Mouse (Mus musculus) limb, embryonic 14.5 days (tissue): Measurements from ENCODE around the gene Pcgf1. TPM values are rescaled to one million over a fixed set of nuclear protein-coding genes. Genes with fewer than 3 reads are reported as not detected.

ENCODE experiments used
- ATAC-seq: fragments of 200-750 bp; cut with Nextera tagmentation; 2 replicates; pipeline ENCODE4 v1.8.0; 2017; ENCODE audit warnings: low read depth, moderate number of reproducible peaks, moderate TSS enrichment; ENCODE audit not compliant: low FRiP score
- DNase-seq: peaks from one replicate; pipeline ENCODE4 v3.0.0-alpha.2; 2015; ENCODE audit warnings: low spot score
- H3K27ac ChIP-seq: fragments of 300-500 bp; sonication (generic); replicated peaks from 2 replicates; pipeline ENCODE4 v1.5.1; 2014; ENCODE audit warnings: low read depth, mild to moderate bottlenecking, low read length, moderate library complexity, mixed read lengths
- H3K27me3 ChIP-seq: fragments of 300-500 bp; sonication (generic); 2 replicates; pipeline ENCODE4 v1.6.1; 2014; ENCODE audit warnings: low read length, mixed read lengths; ENCODE audit not compliant: control insufficient read depth, insufficient read depth
- H3K36me3 ChIP-seq: fragments of 300-500 bp; sonication (generic); 2 replicates; pipeline ENCODE4 v1.6.1; 2014; ENCODE audit warnings: mild to moderate bottlenecking, low read length, moderate library complexity, mixed read lengths; ENCODE audit not compliant: control insufficient read depth, insufficient read depth
- H3K4me1 ChIP-seq: fragments of 300-500 bp; sonication (generic); 2 replicates; pipeline ENCODE4 v1.6.1; 2014; ENCODE audit warnings: antibody characterized with exemption, low read length, mixed read lengths; ENCODE audit not compliant: control insufficient read depth, insufficient read depth
- H3K4me2 ChIP-seq: fragments of 300-500 bp; sonication (generic); replicated peaks from 2 replicates; pipeline ENCODE4 v1.6.1; 2014; ENCODE audit warnings: low read depth, mild to moderate bottlenecking, low read length, moderate library complexity; ENCODE audit not compliant: severe bottlenecking
- H3K4me3 ChIP-seq: fragments of 300-500 bp; sonication (generic); replicated peaks from 2 replicates; pipeline ENCODE4 v1.5.1; 2014; ENCODE audit warnings: low read length
- H3K9ac ChIP-seq: fragments of 300-500 bp; sonication (generic); 2 replicates; pipeline ENCODE4 v1.6.1; 2014; ENCODE audit warnings: mild to moderate bottlenecking, low read depth, low read length, moderate library complexity; ENCODE audit not compliant: severe bottlenecking
- H3K9me3 ChIP-seq: fragments of 300-500 bp; sonication (generic); 2 replicates; pipeline ENCODE4 v1.6.1; 2016; ENCODE audit warnings: low read length; ENCODE audit not compliant: control insufficient read depth
- POLR2A ChIP-seq: fragments of 200-500 bp; IDR thresholded peaks from 2 replicates; pipeline ENCODE4 v1.8.0; 2012; ENCODE audit warnings: inconsistent platforms, mild to moderate bottlenecking, moderate library complexity, borderline replicate concordance; ENCODE audit not compliant: insufficient read depth, insufficient read length; ENCODE audit errors: extremely low read depth
- WGBS: fragments of 180-500 bp; shearing (Covaris S2); extraction: QIAGEN DNeasy Blood & Tissue Kit; methylation state at CpG from one replicate; pipeline ENCODE4 v1.1.7; 2014; 5-methylcytosine and 5-hydroxymethylcytosine counted together
- polyA plus RNA-seq, 2 experiments: library from polyadenylated mRNA; depleted of rRNA in 1 of 2; stranded (reverse) in 1 of 2; unstranded in 1 of 2; fragments of >200 nt; fragmentation: Nextera tagmentation in 1 of 2; extraction: Ambion mirVana in 1 of 2; gene quantifications; 2 replicates each; pipeline versions ENCODE4 v1.2.1 to v1.2.3; 2012 to 2014

Pcgf1 gene
- polyA plus RNA-seq, 2 experiments, result 28.2 to 49.8 TPM

GRCm38 (mm10) chr6:83103130-83103650 lies 25.5 kb downstream of the Pcgf1 start:
- Histone ChIP-seq H3K4me3 (peak overlapping the region; percentile 76; the same call in 1 of the 2 replicates), H3K4me2 (peak overlapping the region; percentile 98), H3K4me1 (peaks cover 16% of the 10 kb centered on the region), H3K9me3 (no peaks in the 10 kb centered on the region), H3K36me3 (peaks cover 6% of the 10 kb centered on the region; the same call in 1 of the 2 replicates), H3K27me3 (no peaks in the 10 kb centered on the region), H3K27ac (no peak overlapping the region), H3K9ac (peak overlapping the region; percentile 76)
- WGBS, result 52% methylated on average over 11 of the region's 11 CpGs
- DNase-seq (no peak), ATAC-seq (no peak)
- no peak for TF ChIP-seq POLR2A

- Histone ChIP-seq H3K4me3 (no peak overlapping the region), H3K9me3 (no peaks in the 10 kb centered on the region), H3K4me1 (peaks cover 19% of the 10 kb centered on the region), H3K27ac (no peak overlapping the region), H3K27me3 (no peaks in the 10 kb centered on the region), H3K4me2 (no peak overlapping the region), H3K36me3 (peaks cover 6% of the 10 kb centered on the region; the same call in 1 of the 2 replicates), H3K9ac (no peak overlapping the region)
- 77% methylated on average over 4 of the region's 4 CpGs for WGBS
- DNase-seq (no peak), ATAC-seq (no peak)
- no peak for TF ChIP-seq POLR2A
These were observed 26.5 kb downstream of the Pcgf1 start for GRCm38 (mm10) chr6:83104158-83104557.

DNA sequence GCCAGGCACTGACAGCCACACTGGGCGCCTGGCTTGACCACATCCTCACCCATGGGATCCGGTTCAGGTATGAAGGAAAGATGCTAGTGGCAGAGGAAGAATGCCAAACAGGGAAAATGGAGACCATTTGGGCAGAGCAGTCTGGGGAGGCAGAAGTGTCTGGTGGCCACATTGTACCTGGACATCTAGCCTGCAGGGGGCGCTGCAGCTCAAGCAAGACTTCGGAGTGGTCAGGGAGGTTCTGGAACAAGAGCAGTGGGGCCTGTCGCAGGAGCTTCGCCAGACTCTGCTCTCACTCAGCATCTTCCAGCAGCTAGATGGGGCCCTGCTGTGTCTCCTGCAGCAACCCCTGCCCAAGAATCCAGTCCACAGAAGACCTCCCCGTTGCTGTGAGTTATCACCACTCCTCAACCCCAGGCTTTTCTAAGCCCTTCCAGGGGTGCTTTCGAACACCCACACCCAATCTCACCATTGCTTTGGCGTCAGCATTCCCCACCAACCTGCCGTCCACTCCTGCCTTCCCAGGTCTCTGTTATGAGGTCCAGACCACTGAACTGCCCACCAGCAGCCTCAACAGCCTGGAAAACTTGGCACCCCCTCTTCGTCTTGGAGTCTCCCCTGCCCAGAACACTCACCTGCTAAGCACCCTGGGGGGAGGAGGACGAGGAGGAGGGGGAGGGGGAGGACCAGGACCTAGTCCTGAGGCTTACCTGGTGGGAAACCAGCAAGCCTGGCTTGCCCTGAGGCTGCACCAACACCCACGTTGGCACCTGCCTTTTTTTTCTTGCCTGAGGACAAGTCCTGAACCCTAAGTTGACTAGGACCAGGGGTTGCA lies 30.1 kb downstream of the Pcgf1 start:
- no peak for ATAC-seq
- Histone ChIP-seq H3K4me2 (peak overlapping the region; percentile 86), H3K4me1 (peaks cover 19% of the 10 kb centered on the region), H3K27ac (no peak overlapping the region), H3K36me3 (peaks cover 12% of the 10 kb centered on the region; the same call in 1 of the 2 replicates), H3K9ac (no peak overlapping the region), H3K4me3 (peak overlapping the region; percentile 84), H3K9me3 (no peaks in the 10 kb centered on the region), H3K27me3 (no peaks in the 10 kb centered on the region)
- no peak for TF ChIP-seq POLR2A
- 36% methylated on average over 12 of the region's 13 CpGs for WGBS
- DNase-seq, result peak; percentile 53

DNA sequence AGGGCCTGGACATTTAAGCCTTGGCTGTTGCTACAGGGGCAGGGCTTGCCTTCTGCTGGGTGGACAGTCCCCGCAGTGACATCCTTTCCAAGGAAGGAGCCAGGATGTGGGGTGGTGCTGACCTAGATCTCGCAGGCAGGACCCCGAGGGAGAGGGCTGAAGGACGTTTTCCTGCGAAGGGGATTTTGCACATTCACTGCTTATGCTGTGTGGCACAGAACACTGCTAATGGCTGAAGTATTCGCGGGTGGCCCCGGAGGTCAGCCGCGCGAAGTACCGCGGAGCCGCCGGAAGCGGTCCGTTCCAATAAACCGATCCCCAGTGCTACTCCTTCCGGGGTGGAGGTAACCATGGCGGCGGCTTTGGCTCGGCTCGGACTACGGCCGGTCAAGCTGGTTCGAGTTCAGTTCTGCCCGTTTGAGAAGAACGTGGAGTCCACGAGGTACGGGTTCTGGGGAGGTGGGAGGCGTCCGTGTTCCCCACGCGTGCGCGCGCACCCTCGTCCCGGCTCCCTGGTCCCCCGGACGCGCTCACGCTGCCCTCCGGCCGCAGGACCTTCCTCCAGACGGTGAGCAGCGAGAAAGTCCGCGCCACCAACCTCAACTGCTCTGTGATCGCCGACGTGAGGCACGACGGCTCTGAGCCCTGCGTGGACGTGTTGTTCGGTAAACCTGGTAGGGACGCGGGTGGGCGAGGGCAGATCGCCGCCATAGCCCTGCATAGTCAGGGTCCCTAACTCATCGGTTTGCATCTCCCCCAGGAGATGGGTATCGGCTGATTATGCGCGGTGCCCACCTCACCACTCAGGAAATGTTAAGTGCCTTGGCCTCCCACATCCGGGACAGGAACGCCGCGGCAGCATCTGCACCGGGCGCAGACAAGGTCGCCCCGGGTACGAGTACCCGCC lies 31.3 kb downstream of the Pcgf1 start, which contains the start of gene Mrpl53:
TSS of gene Mrpl53 (plus strand) at position 279 of the 907 bp plus-strand sequence.
- Histone ChIP-seq H3K27ac (peak within 1 kb of the TSS; percentile 71), H3K4me2 (peak within 1 kb of the TSS; percentile 86), H3K4me1 (peaks cover 12% of the 10 kb centered on the region), H3K4me3 (peak within 1 kb of the TSS; percentile 84), H3K9ac (peak within 1 kb of the TSS; percentile 89), H3K36me3 (peaks cover 12% of the 10 kb centered on the region; the same call in 1 of the 2 replicates), H3K27me3 (no peaks in the 10 kb centered on the region), H3K9me3 (no peaks in the 10 kb centered on the region)
- DNase-seq (peak; percentile 72), ATAC-seq (peak; percentile 87)
- WGBS, result under 1% methylated on average over 76 of the region's 76 CpGs
- peak; percentile 56; the same call in 1 of the 2 replicates for TF ChIP-seq POLR2A
